Mouse (Mus musculus) C2C12 (cell line): ENCODE measurements at regions not wholly inside any gene's neighbourhood (a gene's known extent, or its start where the extent isn't known, plus 50 kb on each side); places are given as distances from the start of the nearest gene placed in this dataset.

Experiments used
- H3K27me3 ChIP-seq: one replicate; pipeline ENCODE4 v1.6.1; 2011; ENCODE audit not compliant: control insufficient read depth, insufficient read depth, insufficient read length
- H3K36me3 ChIP-seq: one replicate; pipeline ENCODE4 v1.6.1; 2011; ENCODE audit not compliant: control insufficient read depth, insufficient read depth
- H3K4me3 ChIP-seq: one replicate; pipeline ENCODE4 v1.5.1; 2011; ENCODE audit warnings: mild to moderate bottlenecking, control low read depth; ENCODE audit not compliant: poor library complexity, insufficient read depth, severe bottlenecking
- H3K79me2 ChIP-seq: one replicate; pipeline ENCODE4 v1.6.1; 2011; ENCODE audit not compliant: control insufficient read depth, insufficient read depth
- H3K79me3 ChIP-seq: one replicate; pipeline ENCODE4 v1.6.1; 2011; ENCODE audit warnings: low read depth, control low read depth
- H3ac ChIP-seq: one replicate; pipeline ENCODE3; 2011; ENCODE audit warnings: low read depth; ENCODE audit not compliant: control insufficient read depth, insufficient read length
- CEBPB ChIP-seq: IDR thresholded peaks from one replicate; pipeline ENCODE4 v1.6.1; 2011; ENCODE audit warnings: low read depth, mild to moderate bottlenecking, control low read depth, moderate library complexity
- CTCF ChIP-seq: IDR thresholded peaks from one replicate; pipeline ENCODE4 v1.5.1; 2011; ENCODE audit not compliant: control insufficient read depth, insufficient read depth, insufficient read length
- FOSL1 ChIP-seq: IDR thresholded peaks from one replicate; pipeline ENCODE4 v1.8.0; 2011; ENCODE audit warnings: mild to moderate bottlenecking, low read length; ENCODE audit not compliant: poor library complexity, insufficient read depth, severe bottlenecking
- MAX ChIP-seq: IDR thresholded peaks from one replicate; pipeline ENCODE4 v1.6.1; 2011; ENCODE audit warnings: mild to moderate bottlenecking, control low read depth
- MYOD1 ChIP-seq: IDR thresholded peaks from one replicate; pipeline ENCODE4 v1.6.1; 2011; ENCODE audit warnings: low read depth; ENCODE audit not compliant: control insufficient read depth, insufficient read length
- MYOG ChIP-seq: IDR thresholded peaks from one replicate; pipeline ENCODE4 v1.6.1; 2011; ENCODE audit not compliant: control insufficient read depth, insufficient read length; ENCODE audit errors: extremely low read depth
- USF1 ChIP-seq: IDR thresholded peaks from one replicate; pipeline ENCODE4 v1.6.1; 2011; ENCODE audit warnings: low read depth, mild to moderate bottlenecking, control low read depth, moderate library complexity

GRCm38 (mm10) chr2:137204274-137204850 is 87.9 kb upstream of the Jag1 start:
- no peaks in the 10 kb centered on the region for H3K79me3 ChIP-seq
- H3K36me3 ChIP-seq: no peaks in the 10 kb centered on the region
- no peak overlapping the region for H3ac ChIP-seq
- no peaks in the 10 kb centered on the region for H3K79me2 ChIP-seq
- no peaks in the 10 kb centered on the region for H3K27me3 ChIP-seq
- TF ChIP-seq USF1 (peak; percentile 55), CTCF (no peak)
- H3K4me3 ChIP-seq: no peak overlapping the region

GRCm38 (mm10) chr2:137200101-137200500 is 83.7 kb upstream of the Jag1 start:
- Histone ChIP-seq H3K27me3 (no peaks in the 10 kb centered on the region), H3ac (no peak overlapping the region), H3K79me3 (no peaks in the 10 kb centered on the region), H3K36me3 (no peaks in the 10 kb centered on the region), H3K79me2 (no peaks in the 10 kb centered on the region), H3K4me3 (no peak overlapping the region)
- TF ChIP-seq MYOD1 (no peak), MYOG (no peak), CEBPB (no peak), FOSL1 (no peak), USF1 (no peak), MAX (no peak), CTCF (no peak)

- Histone ChIP-seq H3K36me3 (no peaks in the 10 kb centered on the region), H3ac (no peak overlapping the region), H3K27me3 (no peaks in the 10 kb centered on the region), H3K4me3 (no peak overlapping the region), H3K79me2 (no peaks in the 10 kb centered on the region), H3K79me3 (no peaks in the 10 kb centered on the region)
- TF ChIP-seq CEBPB (no peak), CTCF (no peak), MAX (no peak), FOSL1 (no peak), MYOG (no peak), USF1 (no peak), MYOD1 (no peak)
Observed at GRCm38 (mm10) chr2:137192183-137192582, 75.7 kb upstream of the Jag1 start.

- no peak for TF ChIP-seq FOSL1
- TF ChIP-seq MYOG: no peak
- Histone ChIP-seq H3ac (no peak overlapping the region), H3K27me3 (no peaks in the 10 kb centered on the region), H3K79me2 (no peaks in the 10 kb centered on the region), H3K36me3 (no peaks in the 10 kb centered on the region), H3K4me3 (no peak overlapping the region), H3K79me3 (no peaks in the 10 kb centered on the region)
Observed at GRCm38 (mm10) chr2:137169176-137169575, 52.7 kb upstream of the Jag1 start.

- no peak for TF ChIP-seq USF1
- TF ChIP-seq FOSL1: no peak
- no peak for TF ChIP-seq MYOD1
- no peak for TF ChIP-seq MYOG
- no peak for TF ChIP-seq CEBPB
- no peak for TF ChIP-seq CTCF
- no peak for TF ChIP-seq MAX
- no peaks in the 10 kb centered on the region for H3K27me3 ChIP-seq
- H3K79me3 ChIP-seq: no peaks in the 10 kb centered on the region
- no peaks in the 10 kb centered on the region for H3K79me2 ChIP-seq
- no peak overlapping the region for H3K4me3 ChIP-seq
- no peaks in the 10 kb centered on the region for H3K36me3 ChIP-seq
- no peak overlapping the region for H3ac ChIP-seq
Observed at GRCm38 (mm10) chr2:137168626-137169025, 52.2 kb upstream of the Jag1 start.
